Mouse (Mus musculus) neural tube, embryonic 12.5 days (tissue): Measurements from ENCODE around the gene P4htm. TPM values are rescaled to one million over a fixed set of nuclear protein-coding genes. Genes with fewer than 3 reads are reported as not detected.
"Not testable (repeated sequence)": the region's sequence is repeated elsewhere in the genome, so short reads cannot be mapped to it uniquely, and the experiment has no call there.

Experiments
- ATAC-seq: fragments of 200-750 bp; cut with Nextera tagmentation; 2 replicates; pipeline ENCODE4 v1.8.0; 2017; ENCODE audit warnings: low read depth, mild to moderate bottlenecking, moderate TSS enrichment, moderate library complexity; ENCODE audit not compliant: low FRiP score
- H3K27ac ChIP-seq: fragments of 300-500 bp; sonication (generic); 2 replicates; pipeline ENCODE4 v1.5.1; 2016
- H3K27me3 ChIP-seq: fragments of 300-500 bp; sonication (generic); replicated peaks from 2 replicates; pipeline ENCODE4 v1.6.1; 2016; ENCODE audit warnings: mild to moderate bottlenecking
- H3K36me3 ChIP-seq: fragments of 300-500 bp; sonication (generic); 2 replicates; pipeline ENCODE4 v1.6.1; 2016; ENCODE audit warnings: mild to moderate bottlenecking
- H3K4me1 ChIP-seq: fragments of 300-500 bp; sonication (generic); 2 replicates; pipeline ENCODE4 v1.6.1; 2016
- H3K4me2 ChIP-seq: fragments of 300-500 bp; sonication (generic); replicated peaks from 2 replicates; pipeline ENCODE4 v1.6.1; 2016; ENCODE audit warnings: mild to moderate bottlenecking
- H3K4me3 ChIP-seq: fragments of 300-500 bp; sonication (generic); 2 replicates; pipeline ENCODE4 v1.5.1; 2016
- H3K9ac ChIP-seq: fragments of 300-500 bp; sonication (generic); 2 replicates; pipeline ENCODE4 v1.6.1; 2016; ENCODE audit warnings: mild to moderate bottlenecking
- H3K9me3 ChIP-seq: fragments of 300-500 bp; sonication (generic); 2 replicates; pipeline ENCODE4 v1.6.1; 2016; ENCODE audit warnings: mild to moderate bottlenecking
- WGBS: fragments of 180-500 bp; shearing (Covaris S2); methylation state at CpG from one replicate; pipeline ENCODE4 v1.1.7; 2016; 5-methylcytosine and 5-hydroxymethylcytosine counted together
- polyA plus RNA-seq: library from polyadenylated mRNA; unstranded; fragments of >200 nt; fragmentation: Nextera tagmentation; extraction: Ambion mirVana; gene quantifications from 2 replicates; pipeline ENCODE4 v1.2.1, GENCODE M21; 2016

The P4htm gene
- polyA plus RNA-seq, 1 experiment from 2014 or later = 20.9 TPM

DNA sequence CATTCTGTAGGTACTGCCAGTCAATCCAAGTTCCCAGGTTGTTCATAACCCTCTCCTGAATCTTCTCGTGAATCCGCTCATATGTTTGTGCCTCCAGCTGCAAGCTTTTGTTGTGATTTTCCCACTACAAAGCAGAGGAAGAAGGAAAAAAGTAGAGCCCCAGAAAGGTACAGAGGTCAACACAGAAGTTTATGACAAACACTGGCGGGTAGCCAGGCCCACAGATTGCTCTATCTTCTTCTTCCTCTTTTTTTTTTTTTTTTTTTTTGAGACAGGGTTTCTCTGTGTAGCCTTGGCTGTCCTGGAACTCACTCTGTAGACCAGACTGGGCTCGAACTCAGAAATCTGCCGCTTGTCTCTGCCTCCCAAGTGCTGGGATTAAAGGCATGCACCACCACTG lies 10.5 kb upstream of the P4htm start:
- 89% methylated on average over 5 of the region's 5 CpGs for WGBS
- ATAC-seq, H3K4me1 ChIP-seq, H3K4me3 ChIP-seq, H3K4me2 ChIP-seq, H3K9me3 ChIP-seq, H3K9ac ChIP-seq, H3K27ac ChIP-seq, H3K27me3 ChIP-seq: not testable (repeated sequence)
- peaks cover 93% of the 10 kb centered on the region for H3K36me3 ChIP-seq

- H3K4me1 ChIP-seq = 0 out of 2 replicates have a peak, but pooled peaks cover 10% of the 10 kb centered on the region
- ATAC-seq = no peak
- no peak overlapping the region for H3K4me2 ChIP-seq
- peaks cover 51% of the 10 kb centered on the region for H3K36me3 ChIP-seq
- no peak overlapping the region for H3K4me3 ChIP-seq
- no peak overlapping the region for H3K9ac ChIP-seq
- 90% methylated on average over 4 of the region's 4 CpGs for WGBS
- H3K27me3 ChIP-seq = no peaks in the 10 kb centered on the region
- H3K9me3 ChIP-seq = no peaks in the 10 kb centered on the region
- no peak overlapping the region for H3K27ac ChIP-seq
Observed at GRCm38 (mm10) chr9:108601986-108602385, 4.5 kb upstream of the P4htm start.

GRCm38 (mm10) chr9:108600011-108600410 lies 2.5 kb upstream of the P4htm start:
- Histone ChIP-seq H3K27ac (no peak overlapping the region), H3K27me3 (no peaks in the 10 kb centered on the region), H3K4me2 (no peak overlapping the region), H3K9me3 (no peaks in the 10 kb centered on the region), H3K9ac (no peak overlapping the region), H3K36me3 (peaks cover 36% of the 10 kb centered on the region), H3K4me1 (0 out of 2 replicates have a peak, but pooled peaks cover 14% of the 10 kb centered on the region), H3K4me3 (no peak overlapping the region)
- no peak for ATAC-seq
- WGBS = 63% methylated on average over 2 of the region's 2 CpGs

- Histone ChIP-seq H3K9me3 (no peaks in the 10 kb centered on the region), H3K36me3 (peaks cover 26% of the 10 kb centered on the region), H3K4me1 (0 out of 2 replicates have a peak, but pooled peaks cover 14% of the 10 kb centered on the region), H3K4me2 (no peak overlapping the region), H3K4me3 (no peak overlapping the region), H3K9ac (no peak overlapping the region), H3K27ac (no peak overlapping the region), H3K27me3 (no peaks in the 10 kb centered on the region)
- 79% methylated on average over 4 of the region's 4 CpGs for WGBS
- no peak for ATAC-seq
Observed at GRCm38 (mm10) chr9:108599021-108599566, 1.6 kb upstream of the P4htm start.

DNA sequence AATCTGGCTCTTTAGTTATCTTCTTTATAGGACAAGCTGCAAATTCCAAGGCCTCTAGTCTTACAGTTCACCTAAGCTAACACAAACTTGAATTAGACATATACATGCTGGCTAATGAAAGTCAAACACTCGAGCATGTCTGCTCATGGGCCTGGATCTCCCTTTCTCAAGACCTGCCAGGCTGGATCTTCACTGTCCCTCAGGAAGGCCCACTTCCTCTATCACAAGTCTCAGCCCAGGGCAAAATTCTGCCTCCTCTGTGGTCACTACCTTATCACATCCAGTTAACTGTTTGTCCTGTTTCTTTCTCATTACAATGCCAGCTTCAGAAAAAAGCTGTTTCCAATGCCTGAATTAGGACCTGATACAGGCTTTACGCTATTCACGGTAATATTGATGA lies 3.1 kb downstream of the P4htm start:
- WGBS = 84% methylated on average over 3 of the region's 3 CpGs
- Histone ChIP-seq H3K36me3 (no peaks in the 10 kb centered on the region), H3K9me3 (no peaks in the 10 kb centered on the region), H3K4me1 (peaks cover 20% of the 10 kb centered on the region), H3K4me2 (no peak overlapping the region), H3K4me3 (no peak overlapping the region), H3K27me3 (no peaks in the 10 kb centered on the region), H3K27ac (no peak overlapping the region), H3K9ac (no peak overlapping the region)
- no peak for ATAC-seq

DNA sequence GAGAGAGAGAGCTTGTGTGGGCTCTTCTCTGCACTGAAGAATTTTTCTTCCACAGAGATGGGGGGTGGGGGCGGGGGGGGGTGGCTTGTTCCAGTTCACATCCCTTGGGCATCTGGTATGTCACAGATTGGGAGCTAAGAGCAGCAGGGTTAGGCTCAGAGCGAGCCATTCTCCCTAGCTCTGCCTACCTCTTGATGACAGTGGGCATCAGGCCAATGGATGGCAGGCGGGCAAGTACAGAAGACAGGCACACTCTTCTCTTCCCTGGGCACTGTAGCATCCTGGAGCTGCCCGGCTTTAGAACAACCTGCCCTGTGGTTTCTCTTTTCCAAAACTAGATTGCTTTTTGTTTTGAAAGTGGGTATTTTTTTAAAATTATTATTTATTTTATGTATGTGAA lies 6.0 kb downstream of the P4htm start:
- ATAC-seq = no peak
- H3K9me3 ChIP-seq = no peaks in the 10 kb centered on the region
- 90% methylated on average over 4 of the region's 4 CpGs for WGBS

GRCm38 (mm10) chr9:108589229-108589628 lies 8.2 kb downstream of the P4htm start:
- peak overlapping the region; percentile 94; the same call in 1 of the 2 replicates for H3K27ac ChIP-seq
- peaks cover 35% of the 10 kb centered on the region for H3K4me1 ChIP-seq
- WGBS = 78% methylated on average over 5 of the region's 5 CpGs
- H3K4me2 ChIP-seq = no peak overlapping the region
- ATAC-seq = no peak
- H3K4me3 ChIP-seq = no peak overlapping the region
- H3K9ac ChIP-seq = no peak overlapping the region
- no peaks in the 10 kb centered on the region for H3K9me3 ChIP-seq
- no peaks in the 10 kb centered on the region for H3K36me3 ChIP-seq
- no peaks in the 10 kb centered on the region for H3K27me3 ChIP-seq

More for the DNA sequence above, 6.0 kb downstream of the P4htm start:
- H3K27ac ChIP-seq = no peak overlapping the region
- H3K36me3 ChIP-seq = no peaks in the 10 kb centered on the region
- H3K27me3 ChIP-seq = no peaks in the 10 kb centered on the region
- no peak overlapping the region for H3K4me2 ChIP-seq
- H3K9ac ChIP-seq = no peak overlapping the region
- no peak overlapping the region for H3K4me3 ChIP-seq
- H3K4me1 ChIP-seq = peaks cover 33% of the 10 kb centered on the region

- Histone ChIP-seq H3K4me3 (peak overlapping the region; percentile 9), H3K4me1 (peaks cover 35% of the 10 kb centered on the region), H3K4me2 (peak overlapping the region; percentile 62), H3K9ac (peak overlapping the region; percentile 36), H3K27me3 (no peaks in the 10 kb centered on the region; the same call in 1 of the 2 replicates), H3K36me3 (no peaks in the 10 kb centered on the region), H3K9me3 (no peaks in the 10 kb centered on the region), H3K27ac (peak overlapping the region; percentile 94)
- 1% methylated on average over 14 of the region's 14 CpGs for WGBS
- peak; percentile 99 for ATAC-seq
Observed at GRCm38 (mm10) chr9:108587571-108588180, 9.8 kb downstream of the P4htm start.

DNA sequence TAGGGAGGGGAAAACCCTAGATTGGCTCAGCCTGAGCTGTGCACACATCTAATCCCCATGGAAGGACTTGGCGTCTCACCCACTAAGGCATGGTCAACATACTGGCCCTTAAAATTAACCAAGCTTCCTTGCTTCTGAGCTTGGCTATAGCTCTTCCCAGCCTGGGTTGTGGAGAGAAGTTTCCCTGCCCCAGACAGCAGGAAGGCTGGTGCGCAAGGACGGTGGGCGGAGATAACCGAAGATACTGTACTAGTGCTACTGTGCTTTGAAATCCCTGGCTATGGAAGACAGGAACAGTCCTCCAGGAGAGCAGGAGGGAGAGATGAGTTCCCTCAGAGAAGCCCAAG lies 18.1 kb downstream of the P4htm start:
- ATAC-seq = no peak; the same call in 1 of the 2 replicates
- Histone ChIP-seq H3K9me3 (no peaks in the 10 kb centered on the region), H3K4me3 (peak overlapping the region; percentile 60), H3K27me3 (no peaks in the 10 kb centered on the region; the same call in 1 of the 2 replicates), H3K9ac (peak overlapping the region; percentile 59), H3K4me2 (peak overlapping the region; percentile 79), H3K27ac (peak overlapping the region; percentile 91), H3K4me1 (peaks cover 49% of the 10 kb centered on the region), H3K36me3 (peaks cover 19% of the 10 kb centered on the region)
- 72% methylated on average over 5 of the region's 5 CpGs for WGBS

DNA sequence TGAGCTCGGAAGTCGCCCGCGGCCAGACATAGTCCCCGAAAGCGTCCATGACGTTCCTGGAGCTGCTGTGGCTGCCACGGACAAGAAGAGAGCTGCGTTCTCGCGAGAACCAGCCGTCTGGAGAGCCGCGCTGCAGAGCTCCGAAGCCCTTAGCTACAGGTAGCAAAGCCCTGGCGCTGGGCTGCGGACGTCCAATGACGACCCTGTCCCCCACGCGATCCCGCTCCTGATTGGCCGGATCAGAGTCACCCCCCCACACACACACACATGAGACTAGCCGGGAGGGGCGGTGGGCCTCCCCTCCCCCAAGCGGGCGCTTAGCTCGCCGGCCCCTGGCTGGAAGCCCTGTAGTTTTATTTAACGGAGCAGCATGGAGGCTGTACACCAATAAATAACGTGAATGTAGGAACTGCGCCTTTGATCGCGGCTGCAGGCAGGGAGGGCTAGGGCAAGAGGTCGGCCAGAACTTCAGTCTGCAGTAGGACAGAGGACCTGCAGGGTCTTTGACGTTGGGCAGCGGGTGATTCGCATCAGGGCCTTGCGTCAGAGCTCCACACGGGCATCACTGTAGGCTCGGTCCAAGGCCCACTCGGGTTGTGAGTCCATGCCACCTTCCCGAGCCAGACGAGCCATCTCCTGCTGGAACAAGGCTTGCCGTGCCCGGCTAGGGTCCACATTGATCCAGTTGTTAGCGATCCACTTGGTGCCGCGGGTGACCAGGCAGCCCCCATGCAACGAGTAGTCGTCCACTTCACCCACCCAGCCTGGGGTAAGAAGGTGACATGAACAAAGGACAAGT lies 18.7 kb downstream of the P4htm start, which contains the start of gene Wdr6:
TSS of gene Wdr6 (minus strand) at position 195 of the 799 bp plus-strand sequence.
- peaks cover 25% of the 10 kb centered on the region for H3K36me3 ChIP-seq
- H3K9ac ChIP-seq = peak within 1 kb of the TSS; percentile 94
- H3K27ac ChIP-seq = peak within 1 kb of the TSS; percentile 91
- peak within 1 kb of the TSS; percentile 60 for H3K4me3 ChIP-seq
- peak; percentile 97 for ATAC-seq
- no peaks in the 10 kb centered on the region; the same call in 1 of the 2 replicates for H3K27me3 ChIP-seq
- peak within 1 kb of the TSS; percentile 79 for H3K4me2 ChIP-seq
- H3K9me3 ChIP-seq = no peaks in the 10 kb centered on the region
- H3K4me1 ChIP-seq = peaks cover 55% of the 10 kb centered on the region
- WGBS = 3% methylated on average over 51 of the region's 51 CpGs

GRCm38 (mm10) chr9:108577934-108578544 lies 19.4 kb downstream of the P4htm start:
- no peaks in the 10 kb centered on the region for H3K9me3 ChIP-seq
- H3K4me3 ChIP-seq = peak overlapping the region; percentile 60
- peak; percentile 67 for ATAC-seq
- peaks cover 32% of the 10 kb centered on the region for H3K36me3 ChIP-seq
- under 1% methylated on average over 24 of the region's 24 CpGs for WGBS
- peak overlapping the region; percentile 79 for H3K4me2 ChIP-seq
- H3K9ac ChIP-seq = peak overlapping the region; percentile 94
- peaks cover 59% of the 10 kb centered on the region for H3K4me1 ChIP-seq
- H3K27me3 ChIP-seq = no peaks in the 10 kb centered on the region; the same call in 1 of the 2 replicates
- H3K27ac ChIP-seq = peak overlapping the region; percentile 89

GRCm38 (mm10) chr9:108577025-108577424 lies 20.4 kb downstream of the P4htm start:
- ATAC-seq = no peak
- 61% methylated on average over 6 of the region's 6 CpGs for WGBS
- H3K9ac ChIP-seq = peak overlapping the region; percentile 94
- H3K4me2 ChIP-seq = peak overlapping the region; percentile 79
- no peaks in the 10 kb centered on the region for H3K9me3 ChIP-seq
- no peak overlapping the region for H3K27ac ChIP-seq
- H3K4me3 ChIP-seq = peak overlapping the region; percentile 60
- no peaks in the 10 kb centered on the region for H3K27me3 ChIP-seq
- H3K36me3 ChIP-seq = peaks cover 42% of the 10 kb centered on the region
- H3K4me1 ChIP-seq = peaks cover 59% of the 10 kb centered on the region
